Mouse (Mus musculus): Measurements from ENCODE around the gene Abcb5. TPM values are rescaled to one million over a fixed set of nuclear protein-coding genes. Genes with fewer than 3 reads are reported as not detected.

Gene Abcb5
- polyA plus RNA-seq, 1 experiment from 2014 or later = not detected

DNA sequence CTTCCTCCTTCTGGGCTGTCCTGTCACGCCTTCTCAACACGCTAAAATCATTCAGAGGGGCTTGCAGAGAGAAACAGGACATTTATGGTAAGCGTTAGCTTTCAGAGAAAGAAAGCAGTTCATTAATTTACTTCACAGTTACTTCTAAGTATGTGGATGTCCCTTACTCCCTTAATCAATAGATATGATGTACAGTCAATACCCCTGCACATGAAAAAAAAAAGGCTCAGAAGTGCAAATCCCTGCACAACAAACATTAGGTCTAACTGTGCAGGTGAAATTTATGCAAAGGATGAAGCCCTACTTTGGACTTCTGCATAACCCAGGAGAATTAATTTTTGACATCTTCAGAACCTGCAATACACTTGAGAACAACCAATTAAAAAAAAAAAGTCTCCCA lies 120.9 kb downstream of the Abcb5 start:
- Histone ChIP-seq H3K9me3 (replicated peaks; ENCODE audit: control insufficient read depth, low read length) (no peaks in the 10 kb centered on the region), H3K4me2 (ENCODE audit: low read depth, low read length) (no peak overlapping the region), H3K4me1 (ENCODE audit: control insufficient read depth, insufficient read depth, low read length) (peaks cover 17% of the 10 kb centered on the region), H3K27me3 (ENCODE audit: control insufficient read depth, insufficient read depth, low read length) (peaks cover 81% of the 10 kb centered on the region), H3K9ac (ENCODE audit: low read length) (no peak overlapping the region), H3K36me3 (ENCODE audit: control insufficient read depth, insufficient read depth) (no peaks in the 10 kb centered on the region), H3K27ac (ENCODE audit: low read length) (no peak overlapping the region), H3K4me3 (ENCODE audit: low read length) (no peak overlapping the region)
- 8% methylated on average over 3 of the region's 3 CpGs for WGBS
- ATAC-seq (replicated peaks; ENCODE audit: extremely low read depth, insufficient read depth, low FRiP score) = no peak

DNA sequence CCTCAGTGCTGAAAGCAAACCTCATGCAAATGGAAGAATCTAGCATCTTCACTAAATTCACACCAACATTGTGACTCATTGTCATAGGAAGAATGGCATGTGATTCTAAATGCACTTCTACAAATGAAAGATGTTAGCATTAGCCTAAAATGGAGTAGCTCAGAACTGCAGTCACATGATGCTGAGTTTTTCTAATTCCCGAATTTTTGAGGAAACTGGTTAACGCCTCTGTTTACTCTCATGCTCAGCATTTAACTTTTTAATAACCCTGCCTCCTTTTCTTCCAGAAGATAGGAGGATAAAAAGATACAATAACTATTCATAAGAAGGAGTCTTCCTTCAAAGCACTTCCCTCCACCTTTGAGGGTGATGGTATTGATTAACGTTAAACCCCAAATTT lies 121.4 kb downstream of the Abcb5 start:
- no peaks in the 10 kb centered on the region for H3K36me3 ChIP-seq (ENCODE audit: control insufficient read depth, insufficient read depth)
- H3K9me3 ChIP-seq (replicated peaks; ENCODE audit: control insufficient read depth, low read length) = no peaks in the 10 kb centered on the region
- H3K4me2 ChIP-seq (ENCODE audit: low read depth, low read length) = no peak overlapping the region
- H3K27me3 ChIP-seq (ENCODE audit: control insufficient read depth, insufficient read depth, low read length) = peaks cover 81% of the 10 kb centered on the region
- ATAC-seq (replicated peaks; ENCODE audit: extremely low read depth, insufficient read depth, low FRiP score) = no peak
- H3K4me3 ChIP-seq (ENCODE audit: low read length) = no peak overlapping the region
- H3K27ac ChIP-seq (ENCODE audit: low read length) = no peak overlapping the region
- peaks cover 17% of the 10 kb centered on the region for H3K4me1 ChIP-seq (ENCODE audit: control insufficient read depth, insufficient read depth, low read length)
- H3K9ac ChIP-seq (ENCODE audit: low read length) = no peak overlapping the region
- WGBS = 8% methylated on average over 3 of the region's 3 CpGs

DNA sequence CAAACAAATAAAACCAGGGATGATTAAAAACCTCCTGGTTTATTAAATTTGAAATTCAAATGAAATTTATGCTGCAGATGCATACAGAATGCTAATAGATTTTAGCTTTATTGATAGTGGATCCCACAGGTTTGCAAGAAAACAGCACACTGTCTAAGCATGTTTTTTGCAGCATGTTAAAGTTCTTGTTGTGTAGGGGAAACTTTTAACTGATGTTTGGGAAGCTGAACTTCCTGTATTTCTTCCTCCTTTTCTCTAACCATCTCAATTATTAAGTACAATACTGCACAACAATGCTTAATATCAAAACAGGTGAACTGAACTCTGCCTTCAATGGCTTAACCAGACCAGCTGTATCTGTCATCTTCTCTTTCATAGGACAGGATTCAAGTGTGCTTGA lies 122.1 kb downstream of the Abcb5 start:
- no peak for ATAC-seq (replicated peaks; ENCODE audit: extremely low read depth, insufficient read depth, low FRiP score)
- no peak overlapping the region for H3K9ac ChIP-seq (ENCODE audit: low read length)
- H3K27ac ChIP-seq (ENCODE audit: low read length) = no peak overlapping the region
- H3K9me3 ChIP-seq (replicated peaks; ENCODE audit: control insufficient read depth, low read length) = no peaks in the 10 kb centered on the region
- H3K27me3 ChIP-seq (ENCODE audit: control insufficient read depth, insufficient read depth, low read length) = peaks cover 82% of the 10 kb centered on the region
- H3K4me3 ChIP-seq (ENCODE audit: low read length) = no peak overlapping the region
- no peak overlapping the region for H3K4me2 ChIP-seq (ENCODE audit: low read depth, low read length)
- no peaks in the 10 kb centered on the region for H3K36me3 ChIP-seq (ENCODE audit: control insufficient read depth, insufficient read depth)
- peaks cover 12% of the 10 kb centered on the region for H3K4me1 ChIP-seq (ENCODE audit: control insufficient read depth, insufficient read depth, low read length)

DNA sequence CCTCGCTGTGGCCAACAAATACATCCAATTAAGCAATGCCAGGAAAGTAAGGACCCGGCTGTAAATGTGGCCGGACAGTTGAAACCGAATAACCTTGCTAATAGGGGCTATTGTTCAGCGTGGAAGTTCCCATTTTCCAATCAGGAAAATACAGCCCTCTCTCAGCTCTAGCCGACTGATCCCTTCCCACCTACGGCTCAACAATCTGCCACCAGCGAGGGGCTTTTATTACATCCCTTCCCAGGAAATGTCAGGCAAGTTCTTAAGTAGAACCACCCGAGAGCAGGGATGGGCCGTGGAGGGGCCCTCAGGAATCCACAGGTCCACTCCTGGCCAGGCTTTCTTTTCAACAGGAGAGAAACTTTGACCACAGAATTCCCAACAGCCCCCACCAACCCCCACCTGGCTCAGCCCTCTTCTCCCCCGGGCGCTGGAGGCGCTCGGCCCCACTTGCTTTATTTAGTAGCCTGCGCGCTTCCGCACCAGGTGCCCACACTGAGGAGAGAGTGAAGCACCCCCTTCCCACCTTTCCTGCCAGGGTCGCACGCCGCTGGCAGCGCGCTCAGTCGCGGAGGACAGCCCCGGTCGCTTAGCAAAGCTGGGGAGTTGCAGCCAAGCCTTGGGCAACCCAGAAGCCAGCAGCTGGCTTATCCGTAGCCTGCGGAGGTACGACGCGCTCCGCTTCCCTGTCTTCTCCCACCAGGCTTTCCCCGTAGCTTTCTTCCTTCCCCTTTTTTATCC lies 123.4 kb downstream of the Abcb5 start:
- peaks cover 82% of the 10 kb centered on the region for H3K27me3 ChIP-seq (ENCODE audit: control insufficient read depth, insufficient read depth, low read length)
- 1% methylated on average over 33 of the region's 33 CpGs for whole genome bisulfite sequencing

DNA sequence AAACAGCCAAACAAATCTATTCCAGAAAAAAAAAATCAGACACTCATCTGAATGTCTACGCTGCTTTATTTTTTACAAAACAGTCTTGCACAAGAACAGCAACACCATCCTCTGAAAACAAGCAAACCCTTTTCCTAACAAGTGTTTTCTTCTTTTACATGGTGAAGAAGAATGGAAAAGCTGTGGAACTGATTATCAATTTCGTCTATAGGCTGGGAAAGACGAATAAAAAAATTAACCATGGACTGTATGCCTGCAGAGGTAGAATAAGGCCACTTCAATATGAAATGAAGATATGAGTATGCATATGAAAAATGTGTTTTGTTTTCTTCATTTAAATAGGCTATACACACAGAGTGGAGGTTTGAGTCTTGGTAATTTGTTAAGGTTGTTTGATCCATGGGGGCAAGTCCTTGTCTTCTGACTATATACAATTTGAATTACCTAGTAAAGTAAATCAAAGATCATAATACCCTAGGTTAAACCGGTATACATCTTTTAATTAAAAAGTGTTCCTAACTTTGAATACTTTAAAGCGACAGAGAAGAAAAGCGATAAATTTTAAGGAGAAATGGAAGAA lies 124.2 kb downstream of the Abcb5 start:
- Histone ChIP-seq H3K27me3 (ENCODE audit: control insufficient read depth, insufficient read depth, low read length) (peaks cover 84% of the 10 kb centered on the region), H3K4me3 (ENCODE audit: low read length) (no peak overlapping the region), H3K36me3 (ENCODE audit: control insufficient read depth, insufficient read depth) (no peaks in the 10 kb centered on the region), H3K4me1 (ENCODE audit: control insufficient read depth, insufficient read depth, low read length) (peaks cover 7% of the 10 kb centered on the region; the same call in 1 of the 2 replicates), H3K4me2 (ENCODE audit: low read depth, low read length) (no peak overlapping the region), H3K9me3 (replicated peaks; ENCODE audit: control insufficient read depth, low read length) (no peaks in the 10 kb centered on the region), H3K27ac (ENCODE audit: low read length) (no peak overlapping the region), H3K9ac (ENCODE audit: low read length) (no peak overlapping the region)
- ATAC-seq (replicated peaks; ENCODE audit: extremely low read depth, insufficient read depth, low FRiP score) = no peak
- 10% methylated on average over 6 of the region's 6 CpGs for WGBS

More for the DNA sequence above, 123.4 kb downstream of the Abcb5 start:
- Histone ChIP-seq H3K9me3 (replicated peaks; ENCODE audit: control insufficient read depth, low read length) (no peaks in the 10 kb centered on the region), H3K9ac (ENCODE audit: low read length) (no peak overlapping the region), H3K4me3 (ENCODE audit: low read length) (no peak overlapping the region), H3K4me1 (ENCODE audit: control insufficient read depth, insufficient read depth, low read length) (peaks cover 3% of the 10 kb centered on the region; the same call in 1 of the 2 replicates), H3K27ac (ENCODE audit: low read length) (no peak overlapping the region), H3K36me3 (ENCODE audit: control insufficient read depth, insufficient read depth) (no peaks in the 10 kb centered on the region), H3K4me2 (ENCODE audit: low read depth, low read length) (peak overlapping the region; percentile 30; the same call in 1 of the 2 replicates)
- ATAC-seq (replicated peaks; ENCODE audit: extremely low read depth, insufficient read depth, low FRiP score) = no peak; the same call in 1 of the 2 replicates

DNA sequence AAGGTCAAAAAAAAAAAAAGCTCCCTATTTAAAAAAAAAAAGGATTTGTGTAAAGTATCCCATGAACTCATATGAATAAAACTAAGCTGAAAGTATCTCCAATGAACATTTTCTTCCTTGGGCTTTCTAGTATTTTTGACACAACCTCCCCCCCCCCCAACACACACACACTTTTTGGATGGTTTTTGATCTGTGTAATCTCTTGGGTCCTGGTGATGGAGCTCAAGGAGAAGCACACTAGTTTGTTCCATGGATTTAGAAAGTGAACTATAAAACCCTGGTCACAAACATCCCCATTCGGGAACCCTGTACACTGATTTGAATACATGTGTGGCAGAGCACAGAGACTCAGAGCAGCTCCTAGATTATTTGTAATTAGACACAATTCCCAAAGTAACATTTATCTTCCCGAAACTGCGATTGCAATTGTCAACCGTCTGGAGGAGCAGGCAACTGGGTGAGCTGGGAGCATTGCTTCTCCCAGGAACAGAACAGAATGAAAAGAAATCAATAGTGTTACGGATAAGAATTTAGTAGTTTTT lies 124.8 kb downstream of the Abcb5 start:
- Histone ChIP-seq H3K36me3 (ENCODE audit: control insufficient read depth, insufficient read depth) (no peaks in the 10 kb centered on the region), H3K4me2 (ENCODE audit: low read depth, low read length) (no peak overlapping the region), H3K9ac (ENCODE audit: low read length) (no peak overlapping the region), H3K27me3 (ENCODE audit: control insufficient read depth, insufficient read depth, low read length) (peaks cover 83% of the 10 kb centered on the region), H3K4me1 (ENCODE audit: control insufficient read depth, insufficient read depth, low read length) (peaks cover 6% of the 10 kb centered on the region), H3K27ac (ENCODE audit: low read length) (no peak overlapping the region), H3K4me3 (ENCODE audit: low read length) (no peak overlapping the region), H3K9me3 (replicated peaks; ENCODE audit: control insufficient read depth, low read length) (no peaks in the 10 kb centered on the region)
- 7% methylated on average over 5 of the region's 5 CpGs for WGBS
- ATAC-seq (replicated peaks; ENCODE audit: extremely low read depth, insufficient read depth, low FRiP score) = no peak

DNA sequence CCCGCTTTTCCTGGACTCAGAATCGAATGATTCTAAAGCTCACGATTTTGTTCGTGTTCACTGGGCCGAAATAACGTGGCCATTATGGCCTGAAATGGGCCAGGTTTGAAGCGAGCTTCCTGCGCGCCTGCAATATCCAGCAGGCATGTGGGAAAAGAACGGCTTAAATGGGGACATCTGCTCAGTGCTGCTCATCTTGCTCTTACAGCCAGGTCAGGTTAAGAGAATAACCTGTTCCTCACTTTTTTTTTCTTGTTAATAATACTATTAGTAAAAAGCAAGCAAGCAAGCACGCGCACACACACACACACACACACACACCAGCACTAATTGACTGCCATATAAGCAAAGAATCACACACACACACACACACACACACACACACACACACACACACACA lies 125.4 kb downstream of the Abcb5 start:
- no peak overlapping the region for H3K9ac ChIP-seq (ENCODE audit: low read length)
- no peak overlapping the region for H3K27ac ChIP-seq (ENCODE audit: low read length)
- no peak overlapping the region for H3K4me2 ChIP-seq (ENCODE audit: low read depth, low read length)
- H3K9me3 ChIP-seq (replicated peaks; ENCODE audit: control insufficient read depth, low read length) = no peaks in the 10 kb centered on the region
- H3K27me3 ChIP-seq (ENCODE audit: control insufficient read depth, insufficient read depth, low read length) = peaks cover 83% of the 10 kb centered on the region
- ATAC-seq (replicated peaks; ENCODE audit: extremely low read depth, insufficient read depth, low FRiP score) = no peak
- no peak overlapping the region for H3K4me3 ChIP-seq (ENCODE audit: low read length)
- no peaks in the 10 kb centered on the region for H3K36me3 ChIP-seq (ENCODE audit: control insufficient read depth, insufficient read depth)
- peaks cover 8% of the 10 kb centered on the region; the same call in 1 of the 2 replicates for H3K4me1 ChIP-seq (ENCODE audit: control insufficient read depth, insufficient read depth, low read length)
- 4% methylated on average over 12 of the region's 12 CpGs for WGBS

DNA sequence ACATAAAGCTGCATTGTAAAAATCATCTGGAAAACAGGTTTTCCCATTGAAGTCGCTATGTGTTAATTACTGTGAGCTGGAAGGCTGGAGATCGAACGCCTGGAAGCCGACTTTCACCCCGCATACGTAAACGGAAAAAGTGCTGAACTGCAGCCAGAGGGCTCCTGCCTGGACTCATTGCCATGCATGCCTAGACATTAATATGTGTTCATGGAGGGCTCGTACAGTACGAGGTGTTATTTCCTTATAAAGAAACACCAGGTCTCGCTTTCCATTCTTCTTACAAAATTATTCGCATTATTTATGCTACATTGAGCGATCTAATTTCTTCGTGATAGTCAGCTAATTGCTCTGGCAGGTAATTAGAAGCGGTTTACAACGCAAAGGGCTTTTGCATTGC lies 125.9 kb downstream of the Abcb5 start:
- no peaks in the 10 kb centered on the region for H3K36me3 ChIP-seq (ENCODE audit: control insufficient read depth, insufficient read depth)
- peaks cover 8% of the 10 kb centered on the region; the same call in 1 of the 2 replicates for H3K4me1 ChIP-seq (ENCODE audit: control insufficient read depth, insufficient read depth, low read length)
- H3K27me3 ChIP-seq (ENCODE audit: control insufficient read depth, insufficient read depth, low read length) = peaks cover 82% of the 10 kb centered on the region
- no peak overlapping the region for H3K27ac ChIP-seq (ENCODE audit: low read length)
- 3% methylated on average over 15 of the region's 15 CpGs for WGBS
- no peak overlapping the region for H3K4me3 ChIP-seq (ENCODE audit: low read length)
- H3K4me2 ChIP-seq (ENCODE audit: low read depth, low read length) = no peak overlapping the region
- no peak overlapping the region for H3K9ac ChIP-seq (ENCODE audit: low read length)
- ATAC-seq (replicated peaks; ENCODE audit: extremely low read depth, insufficient read depth, low FRiP score) = no peak
- H3K9me3 ChIP-seq (replicated peaks; ENCODE audit: control insufficient read depth, low read length) = no peaks in the 10 kb centered on the region

DNA sequence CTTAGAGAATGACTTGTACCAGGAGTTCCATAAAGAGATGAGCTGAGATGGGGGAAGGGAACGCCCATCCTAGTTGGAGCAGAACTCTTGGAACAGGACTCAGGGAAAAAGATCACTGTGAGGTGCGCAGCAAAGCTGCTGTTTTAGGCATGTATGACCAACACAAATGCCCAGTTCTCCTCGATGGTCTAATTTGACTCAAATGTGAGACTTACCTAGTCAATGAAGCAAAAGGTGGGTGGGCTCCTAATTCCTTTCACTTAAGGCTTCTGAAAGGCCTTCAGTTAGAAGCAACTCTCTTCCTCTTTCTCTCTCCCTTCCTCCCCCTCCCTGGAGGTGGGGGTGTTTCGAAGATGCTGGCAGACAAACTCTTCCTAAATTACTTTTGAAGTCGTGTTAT lies 126.8 kb downstream of the Abcb5 start:
- H3K4me1 ChIP-seq (ENCODE audit: control insufficient read depth, insufficient read depth, low read length) = peaks cover 8% of the 10 kb centered on the region; the same call in 1 of the 2 replicates
- H3K4me3 ChIP-seq (ENCODE audit: low read length) = no peak overlapping the region
- H3K9ac ChIP-seq (ENCODE audit: low read length) = no peak overlapping the region
- H3K4me2 ChIP-seq (ENCODE audit: low read depth, low read length) = no peak overlapping the region
- ATAC-seq (replicated peaks; ENCODE audit: extremely low read depth, insufficient read depth, low FRiP score) = no peak
- H3K27ac ChIP-seq (ENCODE audit: low read length) = no peak overlapping the region
- no peaks in the 10 kb centered on the region for H3K36me3 ChIP-seq (ENCODE audit: control insufficient read depth, insufficient read depth)
- H3K27me3 ChIP-seq (ENCODE audit: control insufficient read depth, insufficient read depth, low read length) = peaks cover 76% of the 10 kb centered on the region
- no peaks in the 10 kb centered on the region for H3K9me3 ChIP-seq (replicated peaks; ENCODE audit: control insufficient read depth, low read length)
- WGBS = 9% methylated on average over 5 of the region's 5 CpGs

All from heart, embryonic 16.5 days (tissue).